Mouse (Mus musculus) heart, adult 2 months (tissue): ENCODE data around the gene Tssk2. TPM values are rescaled to one million over a fixed set of nuclear protein-coding genes. Genes with fewer than 3 reads are reported as not detected.

Experiments used
- DNase-seq, 2 experiments: peaks; one replicate each; pipeline ENCODE4 v3.0.0; 2021
- H3K27ac ChIP-seq: fragments of 200-600 bp; 2 replicates; pipeline ENCODE4 v1.8.1; 2022
- H3K27me3 ChIP-seq: fragments of 200-500 bp; 2 replicates; pipeline ENCODE4 v1.6.1; 2012; ENCODE audit warnings: mild to moderate bottlenecking, low read length, inconsistent platforms, mixed read lengths; ENCODE audit not compliant: control insufficient read depth, insufficient read depth
- H3K36me3 ChIP-seq: fragments of 200-500 bp; 2 replicates; pipeline ENCODE4 v1.6.1; 2012; ENCODE audit warnings: low read length, inconsistent platforms; ENCODE audit not compliant: control insufficient read depth, insufficient read depth
- H3K4me1 ChIP-seq: fragments of 200-500 bp; 2 replicates; pipeline ENCODE4 v1.6.1; 2011; ENCODE audit warnings: low read length; ENCODE audit not compliant: control insufficient read depth, insufficient read depth
- H3K4me3 ChIP-seq: fragments of 200-600 bp; 2 replicates; pipeline ENCODE4 v1.8.1; 2022
- H3K79me2 ChIP-seq: fragments of 200-500 bp; replicated peaks from 2 replicates; pipeline ENCODE4 v1.6.1; 2012; ENCODE audit warnings: mild to moderate bottlenecking, inconsistent platforms, low read length, moderate library complexity, mixed read lengths; ENCODE audit not compliant: control insufficient read depth, insufficient read depth
- H3K9ac ChIP-seq: fragments of 200-500 bp; 2 replicates; pipeline ENCODE4 v1.6.1; 2012; ENCODE audit warnings: low read depth, mild to moderate bottlenecking, control low read depth, inconsistent platforms, low read length, mixed read lengths
- CTCF ChIP-seq: fragments of 200-600 bp; IDR thresholded peaks from 2 replicates; pipeline ENCODE4 v1.8.1; 2022; ENCODE audit warnings: antibody characterized with exemption, mild to moderate bottlenecking, moderate library complexity
- EP300 ChIP-seq: fragments of 200-500 bp; IDR thresholded peaks from 2 replicates; pipeline ENCODE4 v1.6.1; 2011; ENCODE audit warnings: low read depth, low read length, control low read depth; ENCODE audit not compliant: insufficient read depth
- POLR2A ChIP-seq: fragments of 200-500 bp; IDR thresholded peaks from 2 replicates; pipeline ENCODE4 v1.6.1; 2011; ENCODE audit warnings: mild to moderate bottlenecking, low read depth, low read length, control low read depth; ENCODE audit not compliant: insufficient read depth
- WGBS: fragments of 180-500 bp; shearing (Covaris S2); methylation state at CpG from one replicate; pipeline ENCODE4 v1.1.7; 2018; 5-methylcytosine and 5-hydroxymethylcytosine counted together
- intact Hi-C: fragments of 180-260 bp; cut with DNase I; formaldehyde crosslinking; loops from one replicate; pipeline ENCODE4 v1.15.1; 2025
- polyA plus RNA-seq: library from polyadenylated mRNA; depleted of rRNA; stranded (reverse); fragments of >200 nt; gene quantifications from 2 replicates; pipeline ENCODE4 v1.2.3, GENCODE M21; 2012
- total RNA-seq, 2 experiments: library from RNA; stranded (reverse); gene quantifications; 2 replicates each; pipeline ENCODE4 v1.2.3; 2021

Tssk2 gene
- total and polyA plus RNA-seq, 3 experiments, result 0.33 TPM; not detected in 2

GRCm38 (mm10) chr16:17927351-17928082 is 29.1 kb downstream of the Tssk2 start:
- Histone ChIP-seq H3K27ac (peak overlapping the region; percentile 77), H3K4me3 (peak overlapping the region; percentile 93), H3K4me1 (peaks cover 1% of the 10 kb centered on the region), H3K36me3 (no peaks in the 10 kb centered on the region), H3K27me3 (no peaks in the 10 kb centered on the region), H3K79me2 (no peaks in the 10 kb centered on the region), H3K9ac (peak overlapping the region; percentile 62)
- intact Hi-C loops, result loop anchor here (5.0 to 10.0 kb wide), 2 partner anchors 120 to 307 kb away; partner anchors contain the start of gene Zdhhc8
- TF ChIP-seq POLR2A (no peak), EP300 (no peak), CTCF (no peak)
- WGBS, result 4% methylated on average over 72 of the region's 72 CpGs
- DNase-seq, result no peak

GRCm38 (mm10) chr16:17928087-17928580 is 29.7 kb downstream of the Tssk2 start, which contains the start of gene Slc25a1:
Slc25a1 (minus strand) TSS chr16:17928219.
- peak; percentile 83 for DNase-seq
- H3K27ac ChIP-seq, result peak within 1 kb of the TSS; percentile 77
- H3K9ac ChIP-seq, result peak within 1 kb of the TSS; percentile 62
- H3K4me3 ChIP-seq, result peak within 1 kb of the TSS; percentile 93
- no peaks in the 10 kb centered on the region for H3K27me3 ChIP-seq
- TF ChIP-seq CTCF (no peak), EP300 (no peak), POLR2A (0 out of 2 replicates have a peak, but pooled peaks have one; percentile 24)
- no peaks in the 10 kb centered on the region for H3K79me2 ChIP-seq
- no peaks in the 10 kb centered on the region for H3K4me1 ChIP-seq
- intact Hi-C loops, result loop anchor here (5.0 to 10.0 kb wide), 2 partner anchors 119 to 307 kb away; partner anchors contain the start of gene Zdhhc8
- no peaks in the 10 kb centered on the region for H3K36me3 ChIP-seq
- WGBS, result under 1% methylated on average over 47 of the region's 47 CpGs

DNA sequence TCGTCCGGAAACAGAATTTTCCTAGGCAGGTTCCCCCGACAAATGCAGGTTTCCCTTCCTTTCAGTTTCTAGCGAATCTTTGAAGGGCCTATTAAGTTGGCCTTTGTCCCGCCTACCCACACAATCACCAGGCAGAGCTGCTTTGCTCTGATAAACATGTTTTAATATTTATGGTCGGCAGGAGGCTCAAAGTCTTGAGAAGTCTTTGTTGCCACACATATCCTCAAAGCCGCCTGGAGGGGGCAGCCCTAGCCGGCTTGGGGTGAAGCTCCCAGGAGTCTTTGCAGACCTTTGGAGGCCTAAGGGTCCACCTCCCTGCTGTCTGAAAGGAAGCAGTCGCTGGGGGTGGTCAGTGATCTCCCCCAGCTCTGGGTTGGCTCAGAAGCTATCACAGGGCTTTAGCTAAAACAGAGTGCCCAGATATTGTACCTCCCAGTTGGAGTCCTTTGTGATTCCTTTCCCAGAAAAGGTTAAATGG is 30.2 kb downstream of the Tssk2 start:
- Histone ChIP-seq H3K4me1 (no peaks in the 10 kb centered on the region), H3K4me3 (peak overlapping the region; percentile 93), H3K9ac (peak overlapping the region; percentile 62), H3K36me3 (no peaks in the 10 kb centered on the region), H3K27ac (peak overlapping the region; percentile 77), H3K27me3 (no peaks in the 10 kb centered on the region), H3K79me2 (no peaks in the 10 kb centered on the region)
- 0% methylated on average over 9 of the region's 9 CpGs for WGBS
- TF ChIP-seq CTCF, result peak; percentile 79
- TF ChIP-seq EP300, result no peak
- peak; percentile 66 to 74 for DNase-seq
- intact Hi-C loops, result loop anchor here (5.0 to 10.0 kb wide), 2 partner anchors 119 to 306 kb away; partner anchors contain the start of gene Zdhhc8

DNA sequence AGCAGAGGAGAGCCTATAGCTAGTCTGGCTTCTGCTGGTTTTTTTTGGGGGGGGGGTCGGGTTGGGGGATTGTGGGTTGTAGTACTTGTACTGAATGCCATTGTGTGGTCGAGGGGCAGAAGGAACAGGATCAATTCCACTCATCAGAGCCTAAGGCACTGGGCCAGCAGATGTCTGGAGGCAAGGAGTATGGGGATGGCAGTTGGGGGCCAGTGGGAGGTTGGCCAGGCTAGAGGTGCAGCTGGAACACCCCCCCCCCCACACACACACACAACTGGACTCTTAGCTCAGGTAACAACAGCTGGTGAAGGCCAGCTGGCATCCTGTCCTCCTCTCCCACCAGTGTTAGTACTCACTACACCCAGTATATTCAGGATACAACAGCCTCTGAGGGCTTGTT is 30.8 kb downstream of the Tssk2 start:
- 32% methylated on average over 2 of the region's 2 CpGs for WGBS
- Histone ChIP-seq H3K9ac (no peak overlapping the region), H3K27ac (no peak overlapping the region), H3K4me3 (no peak overlapping the region), H3K4me1 (no peaks in the 10 kb centered on the region), H3K36me3 (no peaks in the 10 kb centered on the region), H3K79me2 (no peaks in the 10 kb centered on the region), H3K27me3 (no peaks in the 10 kb centered on the region)
- DNase-seq, result no peak
- intact Hi-C loops, result loop anchor here (5.0 to 10.0 kb wide), 2 partner anchors 118 to 306 kb away; partner anchors contain the start of gene Zdhhc8
- TF ChIP-seq EP300 (no peak), POLR2A (no peak), CTCF (no peak)

DNA sequence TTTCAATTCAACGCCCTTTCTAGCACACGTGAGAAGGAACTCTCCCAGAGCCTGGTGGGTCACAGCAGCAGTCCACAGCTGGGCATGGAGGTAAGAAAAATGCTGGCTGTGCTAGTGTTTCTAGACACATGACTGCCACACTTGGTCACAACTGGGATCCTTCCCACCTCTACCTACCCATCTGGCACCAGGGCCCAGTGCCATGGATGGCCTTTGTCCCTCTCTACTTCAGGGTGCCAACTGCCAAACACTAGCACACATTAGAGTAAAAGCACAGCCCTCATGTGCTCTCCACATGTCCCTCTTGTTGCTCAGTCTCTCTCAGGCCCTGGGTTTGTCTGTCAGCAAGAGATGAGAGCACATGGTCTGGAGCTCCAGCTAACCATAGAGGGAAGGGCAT is 31.2 kb downstream of the Tssk2 start:
- no peaks in the 10 kb centered on the region for H3K27me3 ChIP-seq
- H3K4me1 ChIP-seq, result no peaks in the 10 kb centered on the region
- H3K9ac ChIP-seq, result no peak overlapping the region
- no peak for TF ChIP-seq EP300
- TF ChIP-seq CTCF, result no peak
- TF ChIP-seq POLR2A, result no peak
- intact Hi-C loops, result loop anchor here (5.0 to 10.0 kb wide), 2 partner anchors 118 to 305 kb away; partner anchors contain the start of gene Zdhhc8
- DNase-seq, result no peak
- no peaks in the 10 kb centered on the region for H3K36me3 ChIP-seq
- H3K27ac ChIP-seq, result no peak overlapping the region
- H3K79me2 ChIP-seq, result no peaks in the 10 kb centered on the region
- H3K4me3 ChIP-seq, result no peak overlapping the region
- WGBS, result 83% methylated on average over 2 of the region's 2 CpGs

DNA sequence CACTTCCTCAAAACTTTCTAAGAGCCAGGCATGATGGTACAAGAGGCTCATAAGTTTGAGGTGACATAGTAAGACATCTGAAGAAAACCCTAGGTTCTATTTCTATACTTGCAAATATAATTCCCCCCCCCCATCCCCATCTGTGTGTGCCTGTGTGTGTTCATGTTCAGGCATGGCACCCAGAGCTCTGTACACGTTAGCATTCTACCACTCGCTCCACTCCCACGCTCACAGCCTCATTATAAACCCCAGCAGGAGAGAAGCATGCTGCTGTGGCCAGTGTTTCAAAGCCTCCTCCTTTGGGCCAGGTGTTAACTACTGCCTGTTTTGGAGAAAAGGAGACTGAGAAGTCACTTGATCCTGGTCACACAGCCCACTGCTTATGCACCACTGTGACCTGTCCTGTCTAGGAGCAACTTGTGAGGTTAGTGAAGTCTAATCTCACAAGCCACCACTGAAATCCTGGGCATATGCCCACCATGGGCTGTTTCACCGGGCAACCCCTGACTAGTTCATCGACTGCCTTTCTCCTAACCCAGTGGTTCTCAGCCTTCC is 33.5 kb downstream of the Tssk2 start:
- no peak for DNase-seq
- WGBS, result 79% methylated on average over 5 of the region's 5 CpGs
- Histone ChIP-seq H3K9ac (no peak overlapping the region), H3K79me2 (no peaks in the 10 kb centered on the region), H3K4me3 (no peak overlapping the region), H3K36me3 (no peaks in the 10 kb centered on the region), H3K4me1 (no peaks in the 10 kb centered on the region), H3K27me3 (no peaks in the 10 kb centered on the region), H3K27ac (no peak overlapping the region)
- intact Hi-C loops, result no loop called here
- TF ChIP-seq CTCF, result no peak
- no peak for TF ChIP-seq EP300
- TF ChIP-seq POLR2A, result no peak
